Mouse (Mus musculus) embryonic facial prominence, embryonic 10.5 days (tissue): ENCODE results near the gene Cebpzos. TPM values are rescaled to one million over a fixed set of nuclear protein-coding genes. Genes with fewer than 3 reads are reported as not detected.

Experiments
- DNase-seq: peaks from one replicate; pipeline ENCODE4 v3.0.0-alpha.2; 2017; ENCODE audit warnings: low spot score
- H3K27ac ChIP-seq: fragments of 300-500 bp; sonication (generic); replicated peaks from 2 replicates; pipeline ENCODE4 v1.5.1; 2016; ENCODE audit warnings: mild to moderate bottlenecking
- H3K27me3 ChIP-seq: fragments of 300-500 bp; sonication (generic); replicated peaks from 2 replicates; pipeline ENCODE4 v1.6.1; 2016; ENCODE audit warnings: low read depth, mild to moderate bottlenecking; ENCODE audit not compliant: poor library complexity, severe bottlenecking
- H3K36me3 ChIP-seq: fragments of 300-500 bp; sonication (generic); replicated peaks from 2 replicates; pipeline ENCODE4 v1.6.1; 2016; ENCODE audit warnings: mild to moderate bottlenecking, moderate library complexity
- H3K4me1 ChIP-seq: fragments of 300-500 bp; sonication (generic); 2 replicates; pipeline ENCODE4 v1.6.1; 2016
- H3K4me3 ChIP-seq: fragments of 300-500 bp; sonication (generic); 2 replicates; pipeline ENCODE4 v1.5.1; 2016; ENCODE audit warnings: mild to moderate bottlenecking, moderate library complexity
- H3K9me3 ChIP-seq: fragments of 300-500 bp; sonication (generic); 2 replicates; pipeline ENCODE4 v1.6.1; 2016; ENCODE audit warnings: mild to moderate bottlenecking
- WGBS: fragments of 180-500 bp; shearing (Covaris S2); methylation state at CpG from one replicate; pipeline ENCODE4 v1.1.7; 2016; 5-methylcytosine and 5-hydroxymethylcytosine counted together
- polyA plus RNA-seq: library from polyadenylated mRNA; unstranded; fragments of >200 nt; fragmentation: Nextera tagmentation; extraction: Ambion mirVana; gene quantifications from 2 replicates; pipeline ENCODE4 v1.2.1, GENCODE M21; 2016

The Cebpzos gene
- polyA plus RNA-seq, 1 experiment from 2014 or later, result 102 TPM

- 92% methylated on average over 5 of the region's 5 CpGs for WGBS
- no peak overlapping the region for H3K4me3 ChIP-seq
- no peaks in the 10 kb centered on the region for H3K9me3 ChIP-seq
- H3K27me3 ChIP-seq, result no peaks in the 10 kb centered on the region
- no peak overlapping the region for H3K27ac ChIP-seq
- no peak for DNase-seq
- no peaks in the 10 kb centered on the region for H3K4me1 ChIP-seq
- H3K36me3 ChIP-seq, result peaks cover 95% of the 10 kb centered on the region
Measured at GRCm38 (mm10) chr17:78952070-78952469, 35.8 kb downstream of the Cebpzos start.

DNA sequence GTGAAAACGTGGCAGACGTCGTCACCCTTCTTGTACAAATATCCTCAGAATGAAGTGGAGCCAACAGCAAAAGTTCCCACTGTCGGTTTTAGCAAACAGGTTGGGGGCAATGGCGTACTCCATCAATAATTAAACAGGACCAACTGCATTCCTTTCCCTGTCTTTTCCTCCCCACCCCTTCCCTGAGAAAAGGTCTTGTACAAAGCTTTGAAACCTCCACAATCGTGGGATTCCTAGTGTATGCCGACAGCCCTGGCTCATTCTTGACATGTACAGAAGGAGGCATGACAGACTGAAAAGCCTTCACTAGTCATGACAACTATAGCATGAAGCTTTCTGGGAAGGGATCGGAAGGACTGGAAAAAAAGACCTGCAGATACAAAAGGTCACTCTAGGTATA is 36.9 kb downstream of the Cebpzos start:
- Histone ChIP-seq H3K27me3 (no peaks in the 10 kb centered on the region), H3K9me3 (no peaks in the 10 kb centered on the region), H3K4me1 (no peaks in the 10 kb centered on the region), H3K27ac (no peak overlapping the region), H3K36me3 (peaks cover 96% of the 10 kb centered on the region), H3K4me3 (no peak overlapping the region)
- no peak for DNase-seq
- WGBS, result 87% methylated on average over 8 of the region's 8 CpGs

DNA sequence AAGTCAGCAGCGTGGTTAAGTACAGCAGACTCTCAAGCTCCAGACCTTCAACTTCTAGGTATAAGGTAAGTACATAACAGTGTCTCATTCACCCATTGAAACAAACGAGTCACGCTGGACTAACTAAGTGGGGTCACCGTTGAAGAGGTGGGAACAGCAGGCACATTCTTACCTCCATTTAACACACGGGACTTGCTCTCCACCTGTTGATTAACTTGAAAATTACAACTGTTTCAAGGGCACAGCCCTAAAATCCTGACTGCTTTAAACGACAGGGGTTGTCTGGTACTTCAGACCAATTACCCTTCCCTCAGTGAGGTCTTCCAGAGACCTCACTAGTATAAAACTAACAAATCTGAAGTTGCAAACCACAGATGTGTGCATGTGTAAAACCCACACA is 43.2 kb downstream of the Cebpzos start:
- no peak for DNase-seq
- peaks cover 96% of the 10 kb centered on the region for H3K36me3 ChIP-seq
- WGBS, result 79% methylated on average over 6 of the region's 6 CpGs
- H3K9me3 ChIP-seq, result no peaks in the 10 kb centered on the region
- H3K27ac ChIP-seq, result no peak overlapping the region
- no peaks in the 10 kb centered on the region for H3K27me3 ChIP-seq
- no peaks in the 10 kb centered on the region for H3K4me1 ChIP-seq
- no peak overlapping the region for H3K4me3 ChIP-seq

DNA sequence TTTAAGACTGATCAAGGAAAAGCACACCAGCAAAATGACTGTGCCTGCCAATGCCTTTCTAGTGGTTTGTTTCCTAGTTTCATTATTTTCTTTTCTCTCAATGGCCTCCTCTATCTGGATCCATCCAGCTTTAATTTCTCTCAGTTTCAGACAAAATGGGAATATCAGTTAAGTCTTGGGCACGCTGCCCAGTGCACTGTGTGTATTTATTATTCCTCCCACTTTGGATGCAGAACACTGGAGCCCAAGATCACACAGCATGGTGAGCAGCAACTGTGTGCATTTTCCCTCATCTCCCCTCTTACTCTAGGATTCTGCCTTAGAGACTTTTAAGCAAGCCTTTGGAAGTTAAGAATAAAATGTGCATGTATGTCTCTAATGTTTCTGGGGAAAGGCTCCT is 48.1 kb downstream of the Cebpzos start:
- 87% methylated on average over 1 of the region's 1 CpGs for WGBS
- H3K4me1 ChIP-seq, result no peaks in the 10 kb centered on the region
- H3K36me3 ChIP-seq, result peaks cover 86% of the 10 kb centered on the region
- H3K9me3 ChIP-seq, result no peaks in the 10 kb centered on the region
- no peaks in the 10 kb centered on the region for H3K27me3 ChIP-seq
- no peak overlapping the region for H3K4me3 ChIP-seq
- H3K27ac ChIP-seq, result no peak overlapping the region
- no peak for DNase-seq

DNA sequence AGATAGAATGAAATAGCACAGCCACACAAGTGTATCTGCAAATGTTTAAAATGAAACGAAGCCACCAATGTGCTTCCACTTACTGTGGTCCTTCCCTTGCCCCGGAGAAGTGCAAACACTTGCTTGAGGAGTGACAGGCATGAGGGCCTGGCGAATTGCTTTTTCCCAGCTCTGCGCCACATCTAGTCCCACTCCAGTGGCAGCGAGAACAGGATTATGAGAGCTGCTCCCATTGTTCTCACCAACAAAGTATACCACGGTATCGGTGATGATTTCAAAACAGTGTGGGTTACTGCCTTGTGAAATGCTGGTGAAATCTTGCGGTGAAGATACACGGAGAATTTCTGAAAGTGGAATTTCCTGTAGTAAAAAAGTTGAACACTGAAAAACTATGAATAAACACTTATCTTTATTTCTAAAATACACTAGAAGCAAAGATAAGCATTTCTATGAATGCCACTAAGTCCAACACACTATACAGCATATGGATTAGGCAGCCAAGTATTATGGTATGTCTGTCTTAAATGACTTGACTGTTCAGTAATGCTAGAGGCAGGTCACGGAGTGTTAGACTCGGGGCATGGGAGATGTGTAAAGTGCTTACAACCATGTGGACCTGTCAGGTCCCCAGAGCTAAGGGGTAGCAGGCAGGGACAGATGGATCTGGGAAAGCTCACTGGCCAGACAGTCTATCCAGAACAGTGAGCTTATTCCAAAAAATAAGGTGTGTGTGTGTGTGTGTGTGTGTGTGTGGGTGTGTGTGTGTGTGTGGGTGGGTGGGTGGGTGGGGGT is 50.0 kb downstream of the Cebpzos start:
- Histone ChIP-seq H3K4me3 (no peak overlapping the region), H3K36me3 (peaks cover 86% of the 10 kb centered on the region), H3K9me3 (no peaks in the 10 kb centered on the region), H3K27ac (no peak overlapping the region), H3K27me3 (no peaks in the 10 kb centered on the region), H3K4me1 (no peaks in the 10 kb centered on the region)
- 93% methylated on average over 11 of the region's 11 CpGs for WGBS
- no peak for DNase-seq

DNA sequence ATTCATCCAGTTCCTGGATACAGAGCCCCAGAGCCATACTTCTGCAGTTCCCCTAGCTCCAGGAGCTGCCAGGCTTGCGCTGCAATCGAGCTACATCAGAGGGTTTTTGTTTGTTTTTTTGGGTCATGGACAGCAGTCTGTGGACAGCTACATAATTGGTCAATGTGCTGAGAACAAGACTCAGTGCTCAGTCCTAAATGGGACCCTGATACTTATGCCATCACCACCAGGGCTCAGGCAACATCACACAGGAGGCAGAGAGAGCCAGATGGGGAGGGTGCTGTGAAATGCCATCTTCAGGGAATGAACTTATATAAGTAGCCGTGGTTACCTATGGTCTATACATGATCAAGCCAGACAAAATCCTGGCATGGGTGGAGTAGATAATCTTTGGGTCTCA is 52.2 kb downstream of the Cebpzos start:
- Histone ChIP-seq H3K27ac (no peak overlapping the region), H3K4me3 (no peak overlapping the region), H3K36me3 (peaks cover 87% of the 10 kb centered on the region), H3K4me1 (no peaks in the 10 kb centered on the region), H3K27me3 (no peaks in the 10 kb centered on the region), H3K9me3 (no peaks in the 10 kb centered on the region)
- WGBS, result 82% methylated on average over 3 of the region's 3 CpGs
- DNase-seq, result no peak

Other genes with a start within 250 kb of the Cebpzos start
- 6.6 and 7.1 TPM in 2 replicates for gene Strn, start 179.3 kb upstream of the Cebpzos start, polyA plus RNA-seq
- 14.6 and 15.2 TPM in 2 replicates for gene Heatr5b, start 81.1 kb upstream of the Cebpzos start, polyA plus RNA-seq
- gene Gpatch11, start 80.9 kb upstream of the Cebpzos start, polyA plus RNA-seq, result 39.3 and 42.7 TPM in 2 replicates
- gene Eif2ak2, start 33.9 kb upstream of the Cebpzos start, polyA plus RNA-seq, result 6.0 and 7.6 TPM in 2 replicates
- 0.19 TPM in 1 of 2 replicates, not detected in the other for gene Sult6b1, start 9.5 kb upstream of the Cebpzos start, polyA plus RNA-seq
- 57.8 and 66.2 TPM in 2 replicates for gene Cebpz, start 20.6 kb downstream of the Cebpzos start, polyA plus RNA-seq
- 47.1 and 48.7 TPM in 2 replicates for gene Ndufaf7, start 20.6 kb downstream of the Cebpzos start, polyA plus RNA-seq
- 52.4 and 54.3 TPM in 2 replicates for gene Prkd3, start 104.3 kb downstream of the Cebpzos start, polyA plus RNA-seq
- 2.9 and 3.6 TPM in 2 replicates for gene Qpct, start 135.4 kb downstream of the Cebpzos start, polyA plus RNA-seq